Mouse (Mus musculus) T-cell, adult 2 months (primary cell): ENCODE data around the gene Tex19.1.

Experiments
- DNase-seq: peaks from one replicate; pipeline ENCODE4 v3.0.0; 2022; ENCODE audit warnings: low spot score

Tex19.1 gene

GRCm38 (mm10) chr11:121143325-121144015, 2.5 kb upstream of the Tex19.1 start:
- DNase-seq: no peak

GRCm38 (mm10) chr11:121148193-121148592, 2.2 kb downstream of the Tex19.1 start:
- no peak for DNase-seq

GRCm38 (mm10) chr11:121154203-121154602, 8.3 kb downstream of the Tex19.1 start:
- DNase-seq: no peak

GRCm38 (mm10) chr11:121156411-121156891, 10.5 kb downstream of the Tex19.1 start:
- DNase-seq: no peak

- DNase-seq: no peak
Measured at GRCm38 (mm10) chr11:121159971-121160370, 14.0 kb downstream of the Tex19.1 start, which contains the start of gene Uts2r. Uts2r (plus strand) TSS chr11:121160271.

GRCm38 (mm10) chr11:121160636-121161346, 14.8 kb downstream of the Tex19.1 start:
- no peak for DNase-seq

GRCm38 (mm10) chr11:121163751-121164150, 17.8 kb downstream of the Tex19.1 start:
- DNase-seq: no peak

GRCm38 (mm10) chr11:121173203-121173602, 27.3 kb downstream of the Tex19.1 start:
- DNase-seq: no peak

GRCm38 (mm10) chr11:121174234-121174633, 28.3 kb downstream of the Tex19.1 start:
- DNase-seq: no peak

- DNase-seq: peak; percentile 44
Measured at GRCm38 (mm10) chr11:121176285-121177270, 30.6 kb downstream of the Tex19.1 start.

GRCm38 (mm10) chr11:121189681-121190080, 43.7 kb downstream of the Tex19.1 start:
- DNase-seq: no peak

- DNase-seq: no peak
Measured at GRCm38 (mm10) chr11:121192742-121193141, 46.8 kb downstream of the Tex19.1 start.

- DNase-seq: no peak
Measured at GRCm38 (mm10) chr11:121193415-121193814, 47.5 kb downstream of the Tex19.1 start.
